Mouse (Mus musculus) Patski (cell line): ENCODE measurements at regions not wholly inside any gene's neighbourhood (a gene's known extent, or its start where the extent isn't known, plus 50 kb on each side); places are given as distances from the start of the nearest gene placed in this dataset.

Source experiments
- ATAC-seq: fragments of 100-300 bp; one replicate; pipeline ENCODE4 v1.8.0; 2021
- CTCF ChIA-PET: fragments of 350-600 bp; sonication (Branson Sonifier 250); formaldehyde crosslinking; loops from one replicate; lab custom pipeline; 2022; ENCODE audit warnings: inconsistent platforms; lab: Charles Lee
- POLR2A ChIA-PET: fragments of 350-600 bp; sonication (Branson Sonifier 250); formaldehyde crosslinking; loops from one replicate; lab custom pipeline; 2022; ENCODE audit warnings: antibody characterized with exemption, inconsistent platforms; lab: Charles Lee
- DNase-seq: peaks from one replicate; pipeline ENCODE4 v3.0.0-alpha.2; 2011; ENCODE audit warnings: low read depth, low spot score
- H3K27me3 ChIP-seq: fragments of 371-371 bp; one replicate; pipeline ENCODE4 v1.5.1; 2021
- CTCF ChIP-seq: fragments of 100-300 bp; IDR thresholded peaks from one replicate; pipeline ENCODE4 v1.5.1; 2021
- in situ Hi-C: fragments of 300-500 bp; cut with MboI; formaldehyde crosslinking; loops from 3 replicates; pipeline ENCODE4 v1.11.1; 2018; ENCODE audit warnings: low pct_unique_long_range_greater_than_20kb, mixed read lengths

- no peak for TF ChIP-seq CTCF
- DNase-seq = no peak
- no peak for ATAC-seq
These were observed 95.5 kb upstream of the Ercc6l2 start for GRCm38 (mm10) chr13:63719351-63720207.

GRCm38 (mm10) chr13:63720610-63721009, 94.4 kb upstream of the Ercc6l2 start:
- CTCF ChIA-PET = interaction anchor here (1.4 kb wide), 1 partner anchor 98 kb away, joined by 3 read pairs; no protein-coding TSS in a partner anchor
- ATAC-seq (no peak), DNase-seq (no peak)
- TF ChIP-seq CTCF = no peak
- POLR2A ChIA-PET = interaction anchor here (1.0 kb wide), 1 partner anchor 19 kb away, joined by 3 read pairs; no protein-coding TSS in a partner anchor
- H3K27me3 ChIP-seq = no peaks in the 10 kb centered on the region
- in situ Hi-C loops = no loop called here

More at GRCm38 (mm10) chr13:63719351-63720207, 95.5 kb upstream of the Ercc6l2 start:
- CTCF ChIA-PET = interaction anchor here (0.6 to 1.4 kb wide), 4 partner anchors 12 to 99 kb away, joined by 3 read pairs; no protein-coding TSS in a partner anchor
- in situ Hi-C loops = no loop called here
- POLR2A ChIA-PET = interaction anchor here (1.0 to 1.1 kb wide), 2 partner anchors 18 to 39 kb away, joined by 3 read pairs; no protein-coding TSS in a partner anchor
- H3K27me3 ChIP-seq = no peaks in the 10 kb centered on the region

GRCm38 (mm10) chr13:63721011-63721625, 93.9 kb upstream of the Ercc6l2 start:
- CTCF ChIA-PET = interaction anchor here (1.4 kb wide), 1 partner anchor 97 kb away, joined by 3 read pairs; no protein-coding TSS in a partner anchor
- no peak for ATAC-seq
- TF ChIP-seq CTCF = no peak

DNA sequence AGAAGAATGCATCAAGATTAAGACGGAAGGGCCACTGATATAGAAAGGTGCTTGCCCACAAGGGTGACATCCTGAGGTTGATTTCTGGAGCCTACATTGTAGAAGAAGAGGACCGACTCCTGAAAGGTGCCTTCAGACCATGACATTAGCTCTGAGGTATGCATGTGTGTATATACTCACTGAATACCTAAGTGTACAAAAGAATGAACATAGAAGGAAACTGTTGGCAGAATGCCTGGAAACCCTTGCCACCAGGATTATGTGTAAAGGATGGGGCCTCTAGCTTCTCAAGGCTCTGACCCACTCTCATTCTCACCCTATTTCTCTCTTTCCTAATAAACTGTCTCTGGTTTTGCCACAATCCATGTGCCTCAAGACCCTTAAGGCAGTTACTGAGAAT, 90.7 kb upstream of the Ercc6l2 start:
- ATAC-seq (no peak), DNase-seq (no peak)
- POLR2A ChIA-PET = no interaction called here
- TF ChIP-seq CTCF = no peak
- in situ Hi-C loops = no loop called here
- no peaks in the 10 kb centered on the region for H3K27me3 ChIP-seq
- CTCF ChIA-PET = no interaction called here

More at GRCm38 (mm10) chr13:63721011-63721625, 93.9 kb upstream of the Ercc6l2 start:
- no peaks in the 10 kb centered on the region for H3K27me3 ChIP-seq
- in situ Hi-C loops = no loop called here
- no peak for DNase-seq
- POLR2A ChIA-PET = interaction anchor here (1.0 kb wide), 1 partner anchor 20 kb away, joined by 3 read pairs; no protein-coding TSS in a partner anchor

- H3K27me3 ChIP-seq = no peaks in the 10 kb centered on the region
- TF ChIP-seq CTCF = no peak
- in situ Hi-C loops = no loop called here
- ChIA-PET POLR2A (no interaction called here), CTCF (interaction anchor here (1.4 kb wide), 1 partner anchor 19 kb away, joined by 4 read pairs; no protein-coding TSS in a partner anchor)
- DNase-seq (no peak), ATAC-seq (no peak)
These were observed 90.0 kb upstream of the Ercc6l2 start for GRCm38 (mm10) chr13:63724843-63725582.

DNA sequence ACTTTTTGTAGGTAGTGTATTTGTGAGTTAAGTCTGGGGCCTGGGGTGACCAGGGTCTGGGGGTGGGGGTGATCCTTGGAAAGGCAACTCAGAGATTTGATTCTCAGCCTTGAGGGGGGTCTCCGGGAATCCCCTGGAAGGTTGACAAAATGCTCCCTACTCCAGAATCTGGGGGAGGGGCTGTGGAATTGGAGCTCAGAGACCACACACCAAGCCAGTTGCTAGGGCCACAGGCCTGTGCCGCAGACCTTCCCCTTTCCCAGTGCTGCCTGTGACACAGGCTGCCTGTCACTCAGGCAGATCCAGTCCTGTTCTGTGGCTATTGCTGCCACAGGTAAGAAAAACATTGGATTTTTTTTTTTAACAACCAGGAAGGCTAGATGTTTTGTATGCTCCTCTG, 89.0 kb upstream of the Ercc6l2 start:
- TF ChIP-seq CTCF = no peak
- no peak for ATAC-seq
- CTCF ChIA-PET = interaction anchor here (1.4 kb wide), 1 partner anchor 18 kb away, joined by 4 read pairs; no protein-coding TSS in a partner anchor
- POLR2A ChIA-PET = no interaction called here
- H3K27me3 ChIP-seq = no peaks in the 10 kb centered on the region
- in situ Hi-C loops = no loop called here
- DNase-seq = no peak

- DNase-seq (no peak), ATAC-seq (no peak)
- in situ Hi-C loops = no loop called here
- no peak for TF ChIP-seq CTCF
- no peaks in the 10 kb centered on the region for H3K27me3 ChIP-seq
- POLR2A ChIA-PET = no interaction called here
- CTCF ChIA-PET = no interaction called here
These were observed 88.5 kb upstream of the Ercc6l2 start for GRCm38 (mm10) chr13:63726509-63726908.

DNA sequence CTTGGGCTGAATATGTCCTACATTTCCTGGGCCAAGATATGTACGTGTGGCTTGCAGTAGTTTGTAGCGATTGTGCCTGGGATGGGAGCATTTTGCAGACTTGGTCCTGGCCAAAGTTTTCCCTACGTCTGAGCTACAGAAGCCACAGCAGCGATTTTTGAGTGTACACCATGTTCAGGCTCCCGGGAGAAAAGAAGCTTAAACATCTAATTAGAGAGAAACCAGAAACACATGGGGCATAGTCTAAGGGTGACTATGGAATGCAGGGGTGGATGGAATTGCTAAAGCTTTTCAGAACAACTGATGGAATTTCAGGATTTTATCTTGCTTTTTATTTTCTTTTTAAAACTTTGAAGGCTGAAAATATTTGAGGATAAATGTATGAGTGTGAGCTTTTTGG, 79.3 kb upstream of the Ercc6l2 start:
- CTCF ChIA-PET = interaction anchor here (0.7 to 1.2 kb wide), 2 partner anchors 8 to 15 kb away, joined by 3 to 4 read pairs; no protein-coding TSS in a partner anchor
- H3K27me3 ChIP-seq = no peaks in the 10 kb centered on the region
- ATAC-seq = no peak
- in situ Hi-C loops = no loop called here
- no peak for TF ChIP-seq CTCF
- DNase-seq = no peak
- POLR2A ChIA-PET = interaction anchor here (0.6 kb wide), 2 partner anchors 15 to 26 kb away, joined by 3 read pairs; no protein-coding TSS in a partner anchor

DNA sequence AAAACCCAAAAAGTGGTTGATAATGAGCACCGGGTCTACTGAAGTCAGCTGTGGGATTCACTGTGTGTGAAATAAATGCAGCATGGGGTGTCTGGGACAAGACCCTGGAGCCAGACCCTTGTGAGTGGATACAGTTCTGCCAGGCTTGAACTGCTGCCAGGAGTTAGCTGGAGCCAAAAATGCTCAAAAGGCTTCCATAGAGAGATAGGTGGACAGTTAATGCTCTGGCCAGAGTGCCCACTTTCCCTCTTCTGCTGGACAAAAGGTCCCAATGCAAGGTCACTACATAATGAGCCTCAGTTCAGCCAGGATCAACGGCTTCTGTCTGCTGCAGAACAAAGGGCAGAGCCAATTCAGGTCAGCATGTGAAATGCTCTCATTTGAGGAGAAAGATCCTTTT, 73.2 kb upstream of the Ercc6l2 start:
- in situ Hi-C loops = loop anchor here (5.0 kb wide), 1 partner anchor 35 kb away; no protein-coding TSS in a partner anchor
- POLR2A ChIA-PET = no interaction called here
- no peak for DNase-seq
- ATAC-seq = no peak
- no peaks in the 10 kb centered on the region for H3K27me3 ChIP-seq
- CTCF ChIA-PET = no interaction called here
- TF ChIP-seq CTCF = no peak

GRCm38 (mm10) chr13:63748788-63749187, 66.3 kb upstream of the Ercc6l2 start:
- POLR2A ChIA-PET = no interaction called here
- CTCF ChIA-PET = no interaction called here
- no peak for TF ChIP-seq CTCF
- DNase-seq (no peak), ATAC-seq (no peak)
- H3K27me3 ChIP-seq = no peaks in the 10 kb centered on the region
- in situ Hi-C loops = no loop called here
